Mouse (Mus musculus) neural tube, embryonic 13.5 days (tissue): ENCODE measurements around the gene Kpna7. TPM values are rescaled to one million over a fixed set of nuclear protein-coding genes. Genes with fewer than 3 reads are reported as not detected.
A peak's percentile ranks its signal among the peaks of the same experiment; 100 is the strongest.
"Not testable (repeated sequence)": the region's sequence is repeated elsewhere in the genome, so short reads cannot be mapped to it uniquely, and the experiment has no call there.

Experiments
- ATAC-seq: fragments of 200-750 bp; cut with Nextera tagmentation; 2 replicates; pipeline ENCODE4 v1.8.0; 2017; ENCODE audit warnings: low read depth, mild to moderate bottlenecking, moderate TSS enrichment, moderate library complexity
- H3K27ac ChIP-seq: fragments of 300-500 bp; sonication (generic); replicated peaks from 2 replicates; pipeline ENCODE4 v1.5.1; 2015; ENCODE audit warnings: moderate library complexity, mild to moderate bottlenecking, inconsistent platforms
- H3K27me3 ChIP-seq: fragments of 300-500 bp; sonication (generic); 2 replicates; pipeline ENCODE4 v1.6.1; 2015; ENCODE audit warnings: mild to moderate bottlenecking, inconsistent platforms
- H3K36me3 ChIP-seq: fragments of 300-500 bp; sonication (generic); 2 replicates; pipeline ENCODE4 v1.6.1; 2015; ENCODE audit warnings: mild to moderate bottlenecking, inconsistent platforms
- H3K4me1 ChIP-seq: fragments of 300-500 bp; sonication (generic); replicated peaks from 2 replicates; pipeline ENCODE4 v1.6.1; 2015; ENCODE audit warnings: inconsistent platforms
- H3K4me2 ChIP-seq: fragments of 300-500 bp; sonication (generic); 2 replicates; pipeline ENCODE4 v1.6.1; 2015; ENCODE audit warnings: inconsistent platforms, mild to moderate bottlenecking, moderate library complexity
- H3K4me3 ChIP-seq: fragments of 300-500 bp; sonication (generic); 2 replicates; pipeline ENCODE4 v1.5.1; 2015; ENCODE audit warnings: mild to moderate bottlenecking, inconsistent platforms
- H3K9ac ChIP-seq: fragments of 300-500 bp; sonication (generic); 2 replicates; pipeline ENCODE4 v1.6.1; 2015; ENCODE audit warnings: moderate library complexity, mild to moderate bottlenecking, inconsistent platforms
- H3K9me3 ChIP-seq: fragments of 300-500 bp; sonication (generic); 2 replicates; pipeline ENCODE4 v1.6.1; 2016; ENCODE audit warnings: inconsistent platforms
- WGBS: fragments of 180-500 bp; shearing (Covaris S2); methylation state at CpG from one replicate; pipeline ENCODE4 v1.1.7; 2015; 5-methylcytosine and 5-hydroxymethylcytosine counted together
- polyA plus RNA-seq: library from polyadenylated mRNA; unstranded; fragments of >200 nt; fragmentation: Nextera tagmentation; extraction: Ambion mirVana; gene quantifications from 2 replicates; pipeline ENCODE4 v1.2.1, GENCODE M21; 2015

Gene Kpna7
- polyA plus RNA-seq = not detected in 2 replicates

- H3K4me2 ChIP-seq = peak within 1 kb of the TSS; percentile 83
- H3K9me3 ChIP-seq = no peaks in the 10 kb centered on the region
- H3K27ac ChIP-seq = peak within 1 kb of the TSS; percentile 91
- WGBS = 1% methylated on average over 54 of the region's 54 CpGs
- H3K27me3 ChIP-seq = no peaks in the 10 kb centered on the region
- peak within 1 kb of the TSS; percentile 94 for H3K9ac ChIP-seq
- ATAC-seq = peak; percentile 97
- peak within 1 kb of the TSS; percentile 78 for H3K4me3 ChIP-seq
- peaks cover 19% of the 10 kb centered on the region for H3K4me1 ChIP-seq
- peaks cover 13% of the 10 kb centered on the region for H3K36me3 ChIP-seq
Measured at GRCm38 (mm10) chr5:145083632-145084451, at the start of gene Kpna7, which contains the start of gene Arpc1a. Gene Kpna7 (minus strand): TSS chr5:145084030. Gene Arpc1a (plus strand): TSS chr5:145083830.

- ATAC-seq, H3K27ac ChIP-seq, H3K4me2 ChIP-seq, H3K9me3 ChIP-seq, H3K9ac ChIP-seq, H3K27me3 ChIP-seq, H3K4me3 ChIP-seq: not testable (repeated sequence)
- Histone ChIP-seq H3K36me3 (peaks cover 88% of the 10 kb centered on the region), H3K4me1 (peaks cover 14% of the 10 kb centered on the region)
- WGBS = 89% methylated on average over 6 of the region's 6 CpGs
Measured at GRCm38 (mm10) chr5:145133275-145133674, 49.4 kb upstream of the Kpna7 start.

- H3K4me2 ChIP-seq = no peak overlapping the region
- no peak overlapping the region for H3K27ac ChIP-seq
- no peaks in the 10 kb centered on the region for H3K9me3 ChIP-seq
- 94% methylated on average over 3 of the region's 3 CpGs for WGBS
- no peaks in the 10 kb centered on the region for H3K27me3 ChIP-seq
- H3K4me1 ChIP-seq = no peaks in the 10 kb centered on the region
- H3K4me3 ChIP-seq = no peak overlapping the region
- peaks cover 97% of the 10 kb centered on the region for H3K36me3 ChIP-seq
- H3K9ac ChIP-seq = no peak overlapping the region
- no peak for ATAC-seq
Measured at GRCm38 (mm10) chr5:145130995-145131394, 47.2 kb upstream of the Kpna7 start.

GRCm38 (mm10) chr5:145130191-145130590, 46.4 kb upstream of the Kpna7 start:
- Histone ChIP-seq H3K27ac (no peak overlapping the region), H3K9me3 (no peaks in the 10 kb centered on the region), H3K4me2 (no peak overlapping the region), H3K36me3 (peaks cover 97% of the 10 kb centered on the region), H3K27me3 (no peaks in the 10 kb centered on the region), H3K4me1 (no peaks in the 10 kb centered on the region), H3K9ac (no peak overlapping the region), H3K4me3 (no peak overlapping the region)
- WGBS = 95% methylated on average over 11 of the region's 11 CpGs
- no peak for ATAC-seq

- H3K4me1 ChIP-seq, H3K9me3 ChIP-seq, ATAC-seq, H3K9ac ChIP-seq, H3K4me2 ChIP-seq, H3K27ac ChIP-seq, H3K27me3 ChIP-seq, H3K4me3 ChIP-seq: not testable (repeated sequence)
- WGBS = 100% methylated on average over 5 of the region's 6 CpGs
- H3K36me3 ChIP-seq = peaks cover 97% of the 10 kb centered on the region
Measured at GRCm38 (mm10) chr5:145129773-145130172, 45.9 kb upstream of the Kpna7 start.

GRCm38 (mm10) chr5:145129124-145129523, 45.3 kb upstream of the Kpna7 start:
- H3K36me3 ChIP-seq = peaks cover 97% of the 10 kb centered on the region
- no peak overlapping the region for H3K4me3 ChIP-seq
- H3K27ac ChIP-seq = no peak overlapping the region
- no peaks in the 10 kb centered on the region for H3K27me3 ChIP-seq
- no peak for ATAC-seq
- no peak overlapping the region for H3K9ac ChIP-seq
- H3K4me2 ChIP-seq = no peak overlapping the region
- no peaks in the 10 kb centered on the region for H3K9me3 ChIP-seq
- no peaks in the 10 kb centered on the region for H3K4me1 ChIP-seq
- 94% methylated on average over 4 of the region's 4 CpGs for WGBS

- H3K4me2 ChIP-seq = no peak overlapping the region
- no peaks in the 10 kb centered on the region for H3K27me3 ChIP-seq
- no peak overlapping the region for H3K9ac ChIP-seq
- no peak overlapping the region for H3K4me3 ChIP-seq
- no peak overlapping the region for H3K27ac ChIP-seq
- H3K36me3 ChIP-seq = peaks cover 84% of the 10 kb centered on the region
- no peak for ATAC-seq
- 96% methylated on average over 9 of the region's 9 CpGs for WGBS
- no peaks in the 10 kb centered on the region for H3K4me1 ChIP-seq
- H3K9me3 ChIP-seq = no peaks in the 10 kb centered on the region
Measured at GRCm38 (mm10) chr5:145126580-145126979, 42.8 kb upstream of the Kpna7 start.

GRCm38 (mm10) chr5:145123396-145123795, 39.6 kb upstream of the Kpna7 start:
- no peak overlapping the region for H3K4me2 ChIP-seq
- H3K36me3 ChIP-seq = peaks cover 55% of the 10 kb centered on the region
- WGBS = 94% methylated on average over 19 of the region's 19 CpGs
- H3K27ac ChIP-seq = no peak overlapping the region
- no peak for ATAC-seq
- no peaks in the 10 kb centered on the region for H3K9me3 ChIP-seq
- H3K4me1 ChIP-seq = no peaks in the 10 kb centered on the region
- no peak overlapping the region for H3K4me3 ChIP-seq
- H3K9ac ChIP-seq = no peak overlapping the region
- no peaks in the 10 kb centered on the region for H3K27me3 ChIP-seq

- WGBS = 81% methylated on average over 7 of the region's 7 CpGs
- ATAC-seq = no peak
Measured at GRCm38 (mm10) chr5:145120921-145121320, 37.1 kb upstream of the Kpna7 start.

GRCm38 (mm10) chr5:145119385-145119784, 35.6 kb upstream of the Kpna7 start:
- ATAC-seq = no peak
- H3K4me1 ChIP-seq = peaks cover 8% of the 10 kb centered on the region

More at GRCm38 (mm10) chr5:145120921-145121320, 37.1 kb upstream of the Kpna7 start:
- Histone ChIP-seq H3K36me3 (peaks cover 31% of the 10 kb centered on the region), H3K27me3 (no peaks in the 10 kb centered on the region), H3K27ac (no peak overlapping the region), H3K9me3 (no peaks in the 10 kb centered on the region), H3K9ac (no peak overlapping the region), H3K4me2 (no peak overlapping the region), H3K4me1 (no peaks in the 10 kb centered on the region), H3K4me3 (no peak overlapping the region)

GRCm38 (mm10) chr5:145118461-145118860, 34.6 kb upstream of the Kpna7 start:
- no peak overlapping the region for H3K4me3 ChIP-seq
- H3K9ac ChIP-seq = no peak overlapping the region
- H3K27me3 ChIP-seq = peaks cover 15% of the 10 kb centered on the region
- H3K4me1 ChIP-seq = peaks cover 15% of the 10 kb centered on the region
- no peak for ATAC-seq
- H3K9me3 ChIP-seq = no peaks in the 10 kb centered on the region
- 83% methylated on average over 5 of the region's 5 CpGs for WGBS
- peaks cover 6% of the 10 kb centered on the region; the same call in 1 of the 2 replicates for H3K36me3 ChIP-seq
- H3K27ac ChIP-seq = no peak overlapping the region
- H3K4me2 ChIP-seq = no peak overlapping the region

More at GRCm38 (mm10) chr5:145119385-145119784, 35.6 kb upstream of the Kpna7 start:
- H3K4me3 ChIP-seq = no peak overlapping the region
- no peak overlapping the region for H3K27ac ChIP-seq
- peaks cover 8% of the 10 kb centered on the region for H3K27me3 ChIP-seq
- peaks cover 15% of the 10 kb centered on the region for H3K36me3 ChIP-seq
- no peak overlapping the region for H3K4me2 ChIP-seq
- 97% methylated on average over 2 of the region's 2 CpGs for WGBS
- H3K9me3 ChIP-seq = no peaks in the 10 kb centered on the region
- H3K9ac ChIP-seq = no peak overlapping the region

- Histone ChIP-seq H3K36me3 (peaks cover 1% of the 10 kb centered on the region; the same call in 1 of the 2 replicates), H3K4me2 (no peak overlapping the region), H3K4me3 (no peak overlapping the region), H3K4me1 (peaks cover 15% of the 10 kb centered on the region), H3K9ac (no peak overlapping the region), H3K27me3 (peaks cover 18% of the 10 kb centered on the region), H3K9me3 (no peaks in the 10 kb centered on the region), H3K27ac (no peak overlapping the region)
- ATAC-seq = no peak
- 69% methylated on average over 6 of the region's 6 CpGs for WGBS
Measured at GRCm38 (mm10) chr5:145118005-145118404, 34.2 kb upstream of the Kpna7 start.
